Mouse (Mus musculus) bone marrow macrophage, adult 2 months (primary cell): ENCODE measurements around the gene Hes7.

Experiments used
- CTCF ChIP-seq: IDR thresholded peaks from 2 replicates; pipeline ENCODE4 v1.5.1; 2012; ENCODE audit warnings: low read depth, mild to moderate bottlenecking, low read length, moderate library complexity
- POLR2A ChIP-seq: IDR thresholded peaks from 2 replicates; pipeline ENCODE4 v1.6.1; 2012; ENCODE audit warnings: mild to moderate bottlenecking, low read depth, low read length, borderline replicate concordance

- no peak for TF ChIP-seq POLR2A
- TF ChIP-seq CTCF: no peak
Measured at GRCm38 (mm10) chr11:69169313-69169712, 49.1 kb downstream of the Hes7 start.
